Mouse (Mus musculus) stomach, embryonic 14.5 days (tissue): ENCODE results near the gene Saysd1. TPM values are rescaled to one million over a fixed set of nuclear protein-coding genes. Genes with fewer than 3 reads are reported as not detected.

Experiments used
- ATAC-seq: fragments of 200-750 bp; cut with Nextera tagmentation; 2 replicates; pipeline ENCODE4 v1.8.0; 2017; ENCODE audit warnings: low read depth, moderate TSS enrichment; ENCODE audit not compliant: insufficient number of reproducible peaks, insufficient read depth, low FRiP score
- H3K27ac ChIP-seq: fragments of 300-500 bp; sonication (generic); 2 replicates; pipeline ENCODE4 v1.5.1; 2014; ENCODE audit warnings: mild to moderate bottlenecking, low read length, moderate library complexity, mixed read lengths
- H3K27me3 ChIP-seq: fragments of 300-500 bp; sonication (generic); 2 replicates; pipeline ENCODE4 v1.6.1; 2014; ENCODE audit warnings: low read length, control low read depth, mixed read lengths; ENCODE audit not compliant: control insufficient read depth, insufficient read depth
- H3K36me3 ChIP-seq: fragments of 300-500 bp; sonication (generic); 2 replicates; pipeline ENCODE4 v1.6.1; 2014; ENCODE audit warnings: mild to moderate bottlenecking, control low read depth, low read length, moderate library complexity, mixed read lengths; ENCODE audit not compliant: control insufficient read depth, insufficient read depth
- H3K4me1 ChIP-seq: fragments of 300-500 bp; sonication (generic); 2 replicates; pipeline ENCODE4 v1.6.1; 2014; ENCODE audit warnings: low read length, control low read depth, mixed read lengths; ENCODE audit not compliant: control insufficient read depth, insufficient read depth
- H3K4me2 ChIP-seq: fragments of 300-500 bp; sonication (generic); replicated peaks from 2 replicates; pipeline ENCODE4 v1.6.1; 2014; ENCODE audit warnings: low read depth, low read length, control low read depth
- H3K4me3 ChIP-seq: fragments of 300-500 bp; sonication (generic); 2 replicates; pipeline ENCODE4 v1.5.1; 2014; ENCODE audit warnings: low read depth, low read length, control low read depth
- H3K9ac ChIP-seq: fragments of 300-500 bp; sonication (generic); replicated peaks from 2 replicates; pipeline ENCODE4 v1.6.1; 2014; ENCODE audit warnings: low read depth, mild to moderate bottlenecking, control low read depth, low read length, moderate library complexity, mixed read lengths
- H3K9me3 ChIP-seq: fragments of 300-500 bp; sonication (generic); 2 replicates; pipeline ENCODE4 v1.6.1; 2016; ENCODE audit warnings: low read depth, low read length, control low read depth; ENCODE audit not compliant: control insufficient read depth
- WGBS: fragments of 180-500 bp; shearing (Covaris S2); extraction: QIAGEN DNeasy Blood & Tissue Kit; methylation state at CpG from one replicate; pipeline ENCODE4 v1.1.7; 2014; 5-methylcytosine and 5-hydroxymethylcytosine counted together
- polyA plus RNA-seq: library from polyadenylated mRNA; unstranded; fragments of >200 nt; fragmentation: Nextera tagmentation; extraction: Ambion mirVana; gene quantifications from 2 replicates; pipeline ENCODE4 v1.2.1, GENCODE M21; 2014

Gene Saysd1
- polyA plus RNA-seq, 1 experiment from 2014 or later, result 15.1 TPM

- H3K4me3 ChIP-seq, result no peak overlapping the region
- H3K36me3 ChIP-seq, result no peaks in the 10 kb centered on the region
- H3K4me2 ChIP-seq, result no peak overlapping the region
- H3K9me3 ChIP-seq, result no peaks in the 10 kb centered on the region
- H3K27ac ChIP-seq, result no peak overlapping the region
- no peak overlapping the region for H3K9ac ChIP-seq
- ATAC-seq, result no peak
- WGBS, result 36% methylated on average over 8 of the region's 8 CpGs
- H3K4me1 ChIP-seq, result peaks cover 16% of the 10 kb centered on the region; the same call in 1 of the 2 replicates
- no peaks in the 10 kb centered on the region for H3K27me3 ChIP-seq
Measured at GRCm38 (mm10) chr14:20158727-20159681, 20.7 kb upstream of the Saysd1 start.

GRCm38 (mm10) chr14:20157595-20157994 is 19.3 kb upstream of the Saysd1 start:
- H3K9ac ChIP-seq, result no peak overlapping the region
- H3K27me3 ChIP-seq, result no peaks in the 10 kb centered on the region
- H3K27ac ChIP-seq, result no peak overlapping the region
- no peaks in the 10 kb centered on the region for H3K36me3 ChIP-seq
- no peaks in the 10 kb centered on the region for H3K9me3 ChIP-seq
- no peak for ATAC-seq
- 74% methylated on average over 10 of the region's 10 CpGs for WGBS
- H3K4me1 ChIP-seq, result peaks cover 17% of the 10 kb centered on the region; the same call in 1 of the 2 replicates
- H3K4me3 ChIP-seq, result no peak overlapping the region
- no peak overlapping the region for H3K4me2 ChIP-seq

DNA sequence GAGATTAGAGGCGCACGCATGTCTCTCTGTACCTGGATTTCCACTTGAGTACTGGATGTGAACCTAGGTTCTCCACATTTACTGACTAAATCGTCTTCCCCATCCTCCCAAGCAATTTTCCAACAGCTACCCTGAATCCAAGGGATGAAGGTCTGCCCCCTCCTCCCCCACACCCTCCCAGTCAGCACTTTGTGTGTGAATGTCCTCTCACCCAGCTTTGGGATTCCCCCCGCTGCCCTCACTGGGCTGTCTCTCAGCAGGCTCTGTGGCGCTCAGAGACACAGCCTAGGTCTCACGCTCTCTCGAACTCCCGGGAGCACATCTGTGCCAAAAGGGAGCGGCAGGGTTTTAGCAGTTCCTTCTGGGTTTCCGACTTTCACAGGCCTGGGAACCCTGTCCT is 17.4 kb upstream of the Saysd1 start:
- Histone ChIP-seq H3K4me2 (no peak overlapping the region), H3K4me3 (no peak overlapping the region), H3K9me3 (no peaks in the 10 kb centered on the region), H3K27ac (no peak overlapping the region), H3K9ac (no peak overlapping the region), H3K4me1 (peaks cover 17% of the 10 kb centered on the region; the same call in 1 of the 2 replicates), H3K27me3 (no peaks in the 10 kb centered on the region), H3K36me3 (no peaks in the 10 kb centered on the region)
- WGBS, result 49% methylated on average over 10 of the region's 10 CpGs
- ATAC-seq, result no peak

- H3K4me1 ChIP-seq, result peaks cover 14% of the 10 kb centered on the region; the same call in 1 of the 2 replicates
- WGBS, result 73% methylated on average over 4 of the region's 4 CpGs
- no peaks in the 10 kb centered on the region for H3K9me3 ChIP-seq
- no peak overlapping the region for H3K27ac ChIP-seq
- no peak for ATAC-seq
- H3K27me3 ChIP-seq, result no peaks in the 10 kb centered on the region
- no peaks in the 10 kb centered on the region for H3K36me3 ChIP-seq
- no peak overlapping the region for H3K4me2 ChIP-seq
- no peak overlapping the region for H3K9ac ChIP-seq
- H3K4me3 ChIP-seq, result no peak overlapping the region
Measured at GRCm38 (mm10) chr14:20154937-20155336, 16.6 kb upstream of the Saysd1 start.

DNA sequence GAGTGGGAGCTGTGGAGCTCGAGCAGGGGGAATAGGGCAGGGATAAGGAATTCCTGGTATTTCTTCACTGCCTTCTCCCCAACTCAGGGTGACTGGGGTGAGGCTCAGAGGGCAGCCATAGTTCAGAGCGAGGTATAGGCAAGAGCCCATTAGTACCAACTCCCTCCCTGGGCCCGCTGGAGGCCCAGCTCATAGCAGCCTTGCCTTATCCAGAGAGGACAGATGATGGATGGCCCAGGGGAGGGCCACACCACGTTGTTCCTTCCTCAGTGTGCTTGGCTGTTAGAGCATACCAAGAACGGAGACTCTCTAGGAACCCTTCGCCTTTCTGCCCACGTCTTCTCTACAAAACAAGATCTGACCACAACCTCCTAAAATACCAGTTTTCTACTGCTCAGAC is 15.9 kb upstream of the Saysd1 start:
- H3K4me2 ChIP-seq, result no peak overlapping the region
- peaks cover 7% of the 10 kb centered on the region; the same call in 1 of the 2 replicates for H3K4me1 ChIP-seq
- 22% methylated on average over 7 of the region's 7 CpGs for WGBS
- H3K9me3 ChIP-seq, result no peaks in the 10 kb centered on the region
- no peak overlapping the region for H3K4me3 ChIP-seq
- no peak overlapping the region for H3K9ac ChIP-seq
- no peak overlapping the region for H3K27ac ChIP-seq
- H3K36me3 ChIP-seq, result no peaks in the 10 kb centered on the region
- H3K27me3 ChIP-seq, result no peaks in the 10 kb centered on the region
- no peak for ATAC-seq

DNA sequence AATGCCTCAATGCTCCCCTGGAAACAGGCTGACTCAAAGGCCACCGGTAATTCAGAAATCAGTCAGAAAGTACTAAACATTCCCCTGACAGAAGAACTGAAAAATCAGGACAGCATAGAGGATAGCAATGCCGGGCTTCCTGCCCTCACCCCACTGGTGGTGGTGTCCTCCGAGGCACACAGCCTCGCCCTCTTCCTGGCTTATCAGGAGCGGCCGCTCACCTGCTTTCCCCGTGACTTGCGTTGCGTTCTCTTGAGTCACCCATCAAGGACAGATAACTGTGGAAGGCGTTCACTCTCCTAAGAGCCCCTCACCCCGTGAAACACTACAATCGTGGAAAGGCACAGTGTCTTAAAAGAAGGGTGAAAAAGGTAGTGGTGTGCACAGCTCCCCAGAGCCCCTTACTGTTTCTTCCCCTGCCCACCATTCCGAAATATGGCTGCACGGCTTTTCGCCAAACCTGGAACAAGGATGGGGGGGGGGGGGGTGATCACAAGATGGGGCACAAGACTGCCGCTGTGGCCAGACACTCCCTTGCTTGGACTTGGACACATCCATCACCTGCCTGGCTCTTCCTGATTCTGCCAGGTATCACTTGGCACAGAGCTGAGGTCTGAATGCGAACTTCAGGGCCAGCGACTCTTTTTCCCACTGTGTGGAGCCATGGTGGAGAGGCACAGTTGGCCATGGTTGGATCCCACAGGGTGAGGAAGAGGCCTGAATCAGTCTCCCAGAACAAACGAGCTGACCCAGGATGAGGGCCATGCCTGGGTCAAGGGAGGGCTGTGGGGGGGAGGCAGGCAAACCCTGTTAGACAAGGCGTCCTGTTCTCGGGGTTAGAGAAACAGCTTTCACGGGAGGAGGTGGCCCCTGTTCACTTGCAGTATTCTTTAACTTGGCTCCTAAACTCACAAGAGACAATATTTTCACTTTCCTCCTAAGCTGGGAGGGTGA is 11.1 kb upstream of the Saysd1 start:
- Histone ChIP-seq H3K4me2 (no peak overlapping the region), H3K4me3 (no peak overlapping the region), H3K4me1 (0 out of 2 replicates have a peak, but pooled peaks cover 5% of the 10 kb centered on the region), H3K36me3 (no peaks in the 10 kb centered on the region; the same call in 1 of the 2 replicates), H3K27ac (no peak overlapping the region), H3K9me3 (no peaks in the 10 kb centered on the region), H3K9ac (no peak overlapping the region), H3K27me3 (no peaks in the 10 kb centered on the region)
- WGBS, result 81% methylated on average over 22 of the region's 22 CpGs
- ATAC-seq, result no peak

- Histone ChIP-seq H3K9me3 (no peaks in the 10 kb centered on the region), H3K4me1 (0 out of 2 replicates have a peak, but pooled peaks cover 2% of the 10 kb centered on the region), H3K36me3 (no peaks in the 10 kb centered on the region; the same call in 1 of the 2 replicates), H3K27me3 (no peaks in the 10 kb centered on the region), H3K4me3 (no peak overlapping the region), H3K27ac (no peak overlapping the region), H3K9ac (no peak overlapping the region), H3K4me2 (no peak overlapping the region)
- WGBS, result 72% methylated on average over 11 of the region's 11 CpGs
- ATAC-seq, result no peak
Measured at GRCm38 (mm10) chr14:20148514-20148913, 10.2 kb upstream of the Saysd1 start.

DNA sequence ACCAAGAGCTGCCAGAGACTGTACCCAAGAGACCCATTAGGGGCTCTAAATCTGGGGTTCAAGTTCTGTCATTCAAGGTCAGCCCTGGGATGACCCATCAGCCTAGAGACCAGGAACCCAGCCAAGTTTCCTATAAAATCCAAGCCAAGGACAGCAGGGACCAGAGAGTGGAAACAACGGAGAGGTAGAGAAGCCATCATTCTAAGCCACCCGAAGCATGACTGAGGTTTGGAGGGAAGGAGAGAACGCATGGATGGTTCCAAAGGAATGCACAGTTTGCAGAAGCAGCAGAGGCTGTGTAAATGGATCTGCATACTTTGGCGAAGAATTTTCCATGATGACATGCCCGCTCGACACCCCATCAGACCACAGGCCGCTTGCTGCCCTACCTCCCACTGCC is 9.5 kb upstream of the Saysd1 start:
- no peak overlapping the region for H3K9ac ChIP-seq
- no peaks in the 10 kb centered on the region for H3K27me3 ChIP-seq
- no peak for ATAC-seq
- H3K36me3 ChIP-seq, result no peaks in the 10 kb centered on the region; the same call in 1 of the 2 replicates
- 0 out of 2 replicates have a peak, but pooled peaks cover 2% of the 10 kb centered on the region for H3K4me1 ChIP-seq
- no peak overlapping the region for H3K4me2 ChIP-seq
- H3K27ac ChIP-seq, result no peak overlapping the region
- WGBS, result 87% methylated on average over 7 of the region's 7 CpGs
- H3K9me3 ChIP-seq, result no peaks in the 10 kb centered on the region
- H3K4me3 ChIP-seq, result no peak overlapping the region
